Mouse (Mus musculus) intestine, postnatal 0 days (tissue): ENCODE data around the gene Cdhr2. TPM values are rescaled to one million over a fixed set of nuclear protein-coding genes. Genes with fewer than 3 reads are reported as not detected.

Experiments used
- ATAC-seq: fragments of 200-750 bp; cut with Nextera tagmentation; 2 replicates; pipeline ENCODE4 v1.8.0; 2017; ENCODE audit warnings: mild to moderate bottlenecking, moderate TSS enrichment, moderate library complexity
- H3K27ac ChIP-seq: fragments of 300-500 bp; sonication (generic); 2 replicates; pipeline ENCODE4 v1.5.1; 2014; ENCODE audit warnings: mild to moderate bottlenecking, low read depth, low read length, moderate library complexity
- H3K27me3 ChIP-seq: fragments of 300-500 bp; sonication (generic); replicated peaks from 2 replicates; pipeline ENCODE4 v1.6.1; 2014; ENCODE audit warnings: low read length, mixed read lengths; ENCODE audit not compliant: control insufficient read depth, insufficient read depth
- H3K36me3 ChIP-seq: fragments of 300-500 bp; sonication (generic); 2 replicates; pipeline ENCODE4 v1.6.1; 2014; ENCODE audit warnings: mild to moderate bottlenecking, moderate library complexity; ENCODE audit not compliant: control insufficient read depth, insufficient read depth
- H3K4me1 ChIP-seq: fragments of 300-500 bp; sonication (generic); replicated peaks from 2 replicates; pipeline ENCODE4 v1.6.1; 2014; ENCODE audit warnings: antibody characterized with exemption, low read length, mixed read lengths; ENCODE audit not compliant: control insufficient read depth, insufficient read depth
- H3K4me2 ChIP-seq: fragments of 300-500 bp; sonication (generic); replicated peaks from 2 replicates; pipeline ENCODE4 v1.6.1; 2014; ENCODE audit warnings: low read depth, mild to moderate bottlenecking, moderate library complexity
- H3K4me3 ChIP-seq: fragments of 300-500 bp; sonication (generic); 2 replicates; pipeline ENCODE4 v1.5.1; 2014; ENCODE audit warnings: low read depth, low read length
- H3K9ac ChIP-seq: fragments of 300-500 bp; sonication (generic); 2 replicates; pipeline ENCODE4 v1.6.1; 2014; ENCODE audit warnings: mild to moderate bottlenecking, low read depth, low read length
- H3K9me3 ChIP-seq: fragments of 300-500 bp; sonication (generic); 2 replicates; pipeline ENCODE4 v1.6.1; 2016; ENCODE audit warnings: mixed run types; ENCODE audit not compliant: control insufficient read depth
- CTCF ChIP-seq: sonication (generic); IDR thresholded peaks from 2 replicates; pipeline ENCODE4 v1.5.1; 2016; ENCODE audit warnings: low read depth, mild to moderate bottlenecking, control low read depth, antibody characterized with exemption, moderate library complexity
- WGBS: fragments of 180-500 bp; shearing (Covaris S2); extraction: QIAGEN DNeasy Blood & Tissue Kit; methylation state at CpG from one replicate; pipeline ENCODE4 v1.1.7; 2014; 5-methylcytosine and 5-hydroxymethylcytosine counted together
- polyA plus RNA-seq: library from polyadenylated mRNA; unstranded; fragments of >200 nt; fragmentation: Nextera tagmentation; extraction: Ambion mirVana; gene quantifications from 2 replicates; pipeline ENCODE4 v1.2.1, GENCODE M21; 2015

The Cdhr2 gene
- polyA plus RNA-seq, 1 experiment from 2014 or later, result 267 TPM

GRCm38 (mm10) chr13:54675895-54676590, 25.2 kb upstream of the Cdhr2 start:
- Histone ChIP-seq H3K27ac (peak overlapping the region; percentile 51; the same call in 1 of the 2 replicates), H3K36me3 (peaks cover 15% of the 10 kb centered on the region), H3K4me1 (no peaks in the 10 kb centered on the region), H3K9me3 (no peaks in the 10 kb centered on the region), H3K4me3 (no peak overlapping the region), H3K4me2 (0 out of 2 replicates have a peak overlapping the region, but pooled peaks have one; percentile 17), H3K9ac (no peak overlapping the region), H3K27me3 (no peaks in the 10 kb centered on the region)
- TF ChIP-seq CTCF, result no peak
- peak; percentile 68 for ATAC-seq
- WGBS, result 27% methylated on average over 11 of the region's 11 CpGs

- Histone ChIP-seq H3K27ac (no peak overlapping the region), H3K9ac (no peak overlapping the region), H3K4me3 (no peak overlapping the region), H3K27me3 (no peaks in the 10 kb centered on the region), H3K4me2 (no peak overlapping the region), H3K9me3 (no peaks in the 10 kb centered on the region), H3K36me3 (peaks cover 38% of the 10 kb centered on the region), H3K4me1 (no peaks in the 10 kb centered on the region)
- WGBS, result 31% methylated on average over 4 of the region's 4 CpGs
- no peak for ATAC-seq
- no peak for TF ChIP-seq CTCF
Measured at GRCm38 (mm10) chr13:54678263-54678662, 23.0 kb upstream of the Cdhr2 start.

DNA sequence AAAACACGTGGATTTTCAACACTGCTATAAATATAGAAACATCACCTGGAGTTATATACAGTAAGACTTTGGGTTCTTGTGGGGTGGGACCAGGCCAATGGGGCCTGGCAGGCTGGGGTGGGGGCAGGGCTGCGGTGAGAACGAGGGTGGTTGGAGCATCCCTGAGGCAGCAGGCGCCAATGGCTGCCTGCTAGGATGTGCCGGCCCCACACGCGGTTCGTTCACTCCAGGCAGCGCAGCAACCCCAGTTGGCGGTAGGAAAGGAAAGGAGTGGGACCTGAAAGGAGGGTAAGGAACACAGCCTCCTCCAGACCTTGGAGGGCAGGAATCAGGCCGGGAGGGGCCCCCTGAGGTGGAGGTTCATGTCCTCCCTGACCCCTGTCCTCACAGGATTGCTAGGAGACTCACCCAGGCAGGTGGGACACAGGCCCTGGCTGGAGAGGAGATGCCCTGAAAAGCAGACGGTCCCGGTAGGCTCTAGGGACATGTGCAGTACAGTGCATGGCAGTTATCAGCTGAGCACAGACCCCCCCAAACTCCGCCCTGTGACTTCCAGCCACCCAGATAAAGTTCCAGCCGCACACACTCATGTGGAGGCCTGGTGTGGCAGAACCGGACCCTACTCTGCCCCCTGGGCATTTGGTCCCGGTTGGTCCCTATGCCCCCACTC, 20.9 kb upstream of the Cdhr2 start:
- H3K27me3 ChIP-seq, result no peaks in the 10 kb centered on the region
- H3K36me3 ChIP-seq, result peaks cover 45% of the 10 kb centered on the region
- no peak for ATAC-seq
- H3K9ac ChIP-seq, result no peak overlapping the region
- no peak overlapping the region; the same call in 1 of the 2 replicates for H3K27ac ChIP-seq
- H3K4me2 ChIP-seq, result no peak overlapping the region
- 78% methylated on average over 17 of the region's 17 CpGs for WGBS
- H3K9me3 ChIP-seq, result no peaks in the 10 kb centered on the region
- no peak for TF ChIP-seq CTCF
- no peak overlapping the region for H3K4me3 ChIP-seq
- no peaks in the 10 kb centered on the region; the same call in 1 of the 2 replicates for H3K4me1 ChIP-seq

DNA sequence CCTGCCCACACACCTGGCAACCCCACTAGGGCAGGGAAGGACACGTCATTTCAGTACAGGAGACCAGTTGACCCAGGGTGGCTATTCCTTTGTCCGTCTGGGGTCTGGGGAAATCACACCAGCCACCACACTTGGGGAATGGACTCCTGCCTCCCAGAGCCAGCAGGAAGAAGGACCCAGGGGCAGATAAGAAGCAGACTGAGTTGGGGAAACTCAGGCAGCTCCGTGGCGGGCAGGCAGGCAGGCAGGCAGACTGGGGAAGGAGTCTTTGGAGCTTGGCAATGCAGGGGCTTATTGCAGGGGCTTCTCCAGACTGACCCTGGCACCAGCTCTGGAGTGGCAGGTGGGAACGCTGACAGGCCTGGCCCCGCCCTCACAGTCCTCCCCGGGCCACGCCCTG, 20.0 kb upstream of the Cdhr2 start:
- Histone ChIP-seq H3K9ac (no peak overlapping the region), H3K36me3 (peaks cover 45% of the 10 kb centered on the region), H3K27ac (no peak overlapping the region; the same call in 1 of the 2 replicates), H3K4me3 (no peak overlapping the region), H3K4me1 (peaks cover 4% of the 10 kb centered on the region; the same call in 1 of the 2 replicates), H3K4me2 (no peak overlapping the region), H3K27me3 (no peaks in the 10 kb centered on the region), H3K9me3 (no peaks in the 10 kb centered on the region)
- 73% methylated on average over 8 of the region's 8 CpGs for WGBS
- no peak for TF ChIP-seq CTCF
- no peak for ATAC-seq

GRCm38 (mm10) chr13:54683301-54683700, 18.0 kb upstream of the Cdhr2 start:
- 94% methylated on average over 3 of the region's 3 CpGs for WGBS
- TF ChIP-seq CTCF, result no peak
- ATAC-seq, result no peak
- no peak overlapping the region for H3K4me2 ChIP-seq
- peaks cover 45% of the 10 kb centered on the region for H3K36me3 ChIP-seq
- H3K9me3 ChIP-seq, result no peaks in the 10 kb centered on the region
- no peak overlapping the region for H3K9ac ChIP-seq
- H3K4me1 ChIP-seq, result peaks cover 5% of the 10 kb centered on the region; the same call in 1 of the 2 replicates
- no peaks in the 10 kb centered on the region for H3K27me3 ChIP-seq
- no peak overlapping the region for H3K27ac ChIP-seq
- H3K4me3 ChIP-seq, result no peak overlapping the region

DNA sequence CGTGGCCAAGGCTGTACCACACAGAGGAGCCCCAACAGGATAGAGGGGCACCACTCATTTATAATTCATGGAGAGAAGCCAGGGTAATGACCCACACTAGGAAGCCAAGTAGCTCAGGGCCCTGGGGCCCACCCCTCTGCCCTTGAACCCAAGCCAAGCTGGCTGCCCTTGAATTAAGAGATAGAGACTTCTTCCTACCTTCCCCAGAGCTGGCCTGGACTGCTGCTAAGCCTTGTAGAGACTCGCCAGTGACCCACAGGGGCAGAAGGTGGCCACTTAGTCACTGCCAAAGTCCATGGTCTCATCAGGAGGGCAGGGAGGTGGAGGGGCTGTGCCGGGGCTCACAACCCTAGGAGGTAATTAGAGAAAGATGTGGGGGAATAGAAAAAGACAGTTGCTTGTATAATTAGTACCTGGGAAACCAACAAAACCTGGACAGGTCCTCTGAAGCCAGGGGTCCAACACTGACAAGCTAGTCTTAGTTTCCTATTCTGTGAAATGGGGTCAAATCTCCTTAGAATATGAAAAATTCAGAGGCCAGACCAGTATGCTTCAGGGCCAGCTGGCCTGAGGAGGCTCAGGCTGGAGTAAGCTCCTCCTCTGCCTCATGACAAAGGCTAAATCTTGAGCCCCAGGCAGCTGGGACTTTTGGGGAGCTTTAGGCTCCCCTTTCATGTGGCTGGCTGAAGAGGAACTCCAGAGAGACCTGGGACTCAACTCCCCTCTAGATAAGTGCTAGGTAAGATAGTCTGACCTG, 16.9 kb upstream of the Cdhr2 start:
- no peak overlapping the region for H3K9ac ChIP-seq
- ATAC-seq, result no peak
- no peak overlapping the region for H3K4me2 ChIP-seq
- H3K27me3 ChIP-seq, result no peaks in the 10 kb centered on the region
- H3K36me3 ChIP-seq, result peaks cover 42% of the 10 kb centered on the region
- peaks cover 5% of the 10 kb centered on the region; the same call in 1 of the 2 replicates for H3K4me1 ChIP-seq
- no peak overlapping the region for H3K4me3 ChIP-seq
- no peak for TF ChIP-seq CTCF
- no peaks in the 10 kb centered on the region for H3K9me3 ChIP-seq
- H3K27ac ChIP-seq, result no peak overlapping the region
- 60% methylated on average over 3 of the region's 3 CpGs for WGBS
